Mouse (Mus musculus): ENCODE measurements around the gene Igf2bp2.

DNA sequence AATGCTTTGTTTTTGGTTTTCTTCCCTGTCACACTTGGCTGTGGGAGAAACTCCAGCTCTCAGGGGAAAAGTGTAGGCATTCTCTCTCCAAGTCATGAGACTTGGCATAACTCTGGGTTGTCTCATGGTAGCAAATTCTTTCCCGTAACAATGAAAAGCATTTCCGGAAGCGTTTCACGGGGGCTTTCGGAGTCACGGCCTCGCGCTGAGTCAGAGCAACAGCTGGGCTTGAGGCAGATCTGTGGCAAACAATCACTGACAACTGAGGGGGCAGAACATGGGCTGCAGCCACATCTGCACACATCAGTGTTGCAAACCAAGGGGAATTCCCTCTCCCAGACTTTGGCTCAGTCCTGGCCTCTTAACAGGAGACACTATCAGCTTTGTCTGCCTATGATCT lies 95.7 kb downstream of the Igf2bp2 start:
- TF ChIP-seq POLR2A (IDR thresholded peaks at IDR 0.05; ENCODE audit: insufficient read length, low read depth), result no peak
- TF ChIP-seq REST (IDR thresholded peaks at IDR 0.05; ENCODE audit: insufficient read depth, insufficient read length), result no peak
